Mouse (Mus musculus) thymus, adult 2 months (tissue): Measurements from ENCODE around the gene Glrx.

Experiments used
- CTCF ChIP-seq: fragments of 200-500 bp; IDR thresholded peaks from 2 replicates; pipeline ENCODE4 v1.5.1; 2012; ENCODE audit warnings: mild to moderate bottlenecking, control low read depth, low read length, moderate library complexity, borderline replicate concordance; ENCODE audit not compliant: control insufficient read depth, poor library complexity, insufficient read depth; ENCODE audit errors: extremely low read depth
- POLR2A ChIP-seq: fragments of 200-500 bp; IDR thresholded peaks from 2 replicates; pipeline ENCODE4 v1.6.1; 2012; ENCODE audit warnings: mild to moderate bottlenecking, low read length, control low read depth, moderate library complexity; ENCODE audit not compliant: control insufficient read depth, poor library complexity, insufficient read depth; ENCODE audit errors: extremely low read depth

GRCm38 (mm10) chr13:75833499-75833898 lies 6.2 kb upstream of the Glrx start:
- TF ChIP-seq CTCF: no peak
- TF ChIP-seq POLR2A: no peak
